Mouse (Mus musculus) frontal cortex, postnatal 14 days (tissue): ENCODE measurements around the gene Apba2.

Source experiments
- DNase-seq, 2 experiments: peaks; one replicate each; pipeline ENCODE4 v3.0.0; 2022; ENCODE audit warnings: low spot score in 2 of 2

Apba2 gene

DNA sequence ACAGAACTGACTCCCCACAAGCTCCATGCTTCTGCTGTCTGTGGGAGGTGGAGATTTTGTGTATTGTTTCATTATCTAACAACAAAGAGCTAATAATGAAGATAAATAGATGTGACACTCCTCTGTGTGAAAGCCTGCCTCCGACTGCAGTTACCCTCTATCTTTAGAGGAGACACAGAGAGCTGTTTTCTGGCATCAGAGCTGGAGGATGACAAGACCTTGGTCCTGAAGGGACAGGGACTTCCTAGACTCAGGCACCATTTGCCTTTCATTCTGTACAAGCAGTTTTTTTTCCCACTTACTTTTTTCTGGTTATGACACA, 20.9 kb downstream of the Apba2 start:
- DNase-seq = no peak

DNA sequence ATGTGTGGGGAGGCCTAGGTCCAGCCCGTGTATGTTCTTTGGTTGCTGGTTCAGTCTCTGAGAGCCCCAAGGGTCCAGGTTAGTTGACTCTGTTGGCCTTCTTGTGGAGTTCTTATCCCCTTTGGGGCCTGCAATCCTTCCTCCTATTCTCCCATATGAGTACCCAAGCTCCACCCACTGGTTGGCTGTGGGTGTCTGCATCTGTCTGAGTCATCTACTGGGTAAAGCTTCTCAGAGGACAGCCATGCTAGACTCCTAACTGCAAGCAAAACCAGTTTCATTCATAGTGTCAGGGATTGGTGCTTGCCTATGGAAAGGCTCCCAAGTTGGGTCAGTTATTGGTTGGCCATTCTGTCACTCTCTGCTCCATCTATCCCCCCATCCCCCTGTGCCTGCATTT, 29.8 kb downstream of the Apba2 start:
- DNase-seq = no peak

GRCm38 (mm10) chr7:64533374-64533773, 31.9 kb downstream of the Apba2 start:
- no peak for DNase-seq

GRCm38 (mm10) chr7:64535269-64535668, 33.8 kb downstream of the Apba2 start:
- DNase-seq = no peak

DNA sequence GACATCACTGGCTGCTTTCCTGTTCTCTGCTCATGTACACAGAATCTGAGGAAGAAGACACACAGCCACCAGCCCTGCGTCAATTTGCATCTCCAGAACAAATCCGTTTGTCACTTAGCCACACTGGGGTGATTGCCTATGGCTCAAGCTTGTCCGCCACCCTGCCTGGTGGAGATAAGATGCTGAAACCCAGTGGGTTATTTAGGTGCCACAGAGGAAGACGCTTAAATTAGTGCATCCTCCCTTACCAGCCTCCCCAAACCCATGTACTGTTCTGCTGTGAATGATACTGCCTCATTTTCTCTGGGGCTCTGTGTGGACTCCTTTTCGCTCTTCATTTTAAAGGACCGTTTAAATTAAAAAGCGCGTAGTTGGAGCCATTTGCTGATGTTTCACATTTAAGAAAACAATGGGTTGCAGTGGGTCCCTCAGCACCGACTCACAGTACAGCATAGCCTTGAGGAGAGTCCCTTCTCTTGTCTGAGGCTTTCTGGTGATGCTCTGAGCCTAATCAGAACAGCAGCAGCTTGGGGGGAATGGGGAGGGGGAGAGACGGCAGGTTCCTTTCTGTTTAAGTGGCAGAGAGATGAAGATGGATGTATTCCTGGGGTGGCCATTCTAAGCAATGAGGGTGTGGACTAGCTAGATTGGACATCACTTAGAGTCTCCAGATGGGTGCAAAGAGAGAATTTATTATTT, 38.1 kb downstream of the Apba2 start:
- DNase-seq = no peak

DNA sequence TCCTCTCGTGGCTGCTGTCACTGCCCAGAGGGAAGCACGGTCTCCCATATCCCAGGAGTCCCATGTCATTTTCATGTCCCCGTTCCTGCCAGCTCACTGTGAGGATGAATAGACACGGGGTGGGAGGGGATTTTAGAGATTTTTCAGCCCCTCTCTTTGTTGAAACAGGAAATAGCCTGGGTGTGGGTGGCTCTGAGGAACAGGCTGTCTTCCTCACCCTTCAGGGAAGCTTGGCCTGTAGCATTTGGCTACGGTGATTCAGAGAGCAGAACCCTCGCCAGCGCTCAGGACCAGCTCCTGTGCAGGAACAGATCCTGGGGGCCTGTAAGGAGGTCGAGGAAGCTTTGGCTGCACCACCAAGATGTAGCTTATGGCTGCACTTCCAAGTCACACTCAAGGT, 45.3 kb downstream of the Apba2 start:
- DNase-seq = no peak

- DNase-seq = no peak
Measured at GRCm38 (mm10) chr7:64550856-64551255, 49.4 kb downstream of the Apba2 start.

GRCm38 (mm10) chr7:64552523-64553190, 51.2 kb downstream of the Apba2 start:
- DNase-seq = no peak

- no peak for DNase-seq
Measured at GRCm38 (mm10) chr7:64561711-64562498, 60.4 kb downstream of the Apba2 start.

DNA sequence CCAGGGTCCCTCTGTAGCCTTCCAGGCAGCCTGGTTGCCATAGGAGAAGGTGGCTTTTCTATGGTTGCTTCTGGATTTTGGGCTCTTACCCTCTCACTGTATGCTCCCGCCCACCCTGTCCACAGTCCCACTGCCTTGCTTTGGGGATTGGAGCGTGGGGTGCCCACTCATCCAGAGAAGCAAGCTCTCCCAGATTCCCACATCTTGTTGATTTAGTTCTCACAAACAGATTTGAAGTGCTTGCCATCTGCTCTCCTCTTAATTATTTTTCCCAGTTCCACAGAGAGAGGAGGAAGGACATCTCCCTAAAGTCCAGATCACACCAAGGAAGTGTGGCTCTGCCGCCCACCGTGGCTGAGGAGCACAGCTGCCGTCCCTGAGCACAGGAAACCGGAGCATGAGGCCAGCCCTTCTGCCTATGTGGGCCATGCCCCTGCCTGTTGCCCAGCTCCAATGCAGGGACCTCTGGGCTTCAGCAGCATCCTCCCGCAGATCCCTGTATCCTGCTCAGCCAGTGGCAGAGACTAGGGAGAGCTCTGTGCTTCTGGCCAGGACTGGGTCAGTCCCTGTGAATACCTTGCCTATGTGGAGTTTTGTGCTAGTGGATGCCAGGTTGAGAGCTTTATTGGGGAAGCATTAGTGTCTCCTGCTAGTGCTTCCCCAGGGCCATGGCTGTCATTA, 63.5 kb downstream of the Apba2 start:
- DNase-seq = no peak

DNA sequence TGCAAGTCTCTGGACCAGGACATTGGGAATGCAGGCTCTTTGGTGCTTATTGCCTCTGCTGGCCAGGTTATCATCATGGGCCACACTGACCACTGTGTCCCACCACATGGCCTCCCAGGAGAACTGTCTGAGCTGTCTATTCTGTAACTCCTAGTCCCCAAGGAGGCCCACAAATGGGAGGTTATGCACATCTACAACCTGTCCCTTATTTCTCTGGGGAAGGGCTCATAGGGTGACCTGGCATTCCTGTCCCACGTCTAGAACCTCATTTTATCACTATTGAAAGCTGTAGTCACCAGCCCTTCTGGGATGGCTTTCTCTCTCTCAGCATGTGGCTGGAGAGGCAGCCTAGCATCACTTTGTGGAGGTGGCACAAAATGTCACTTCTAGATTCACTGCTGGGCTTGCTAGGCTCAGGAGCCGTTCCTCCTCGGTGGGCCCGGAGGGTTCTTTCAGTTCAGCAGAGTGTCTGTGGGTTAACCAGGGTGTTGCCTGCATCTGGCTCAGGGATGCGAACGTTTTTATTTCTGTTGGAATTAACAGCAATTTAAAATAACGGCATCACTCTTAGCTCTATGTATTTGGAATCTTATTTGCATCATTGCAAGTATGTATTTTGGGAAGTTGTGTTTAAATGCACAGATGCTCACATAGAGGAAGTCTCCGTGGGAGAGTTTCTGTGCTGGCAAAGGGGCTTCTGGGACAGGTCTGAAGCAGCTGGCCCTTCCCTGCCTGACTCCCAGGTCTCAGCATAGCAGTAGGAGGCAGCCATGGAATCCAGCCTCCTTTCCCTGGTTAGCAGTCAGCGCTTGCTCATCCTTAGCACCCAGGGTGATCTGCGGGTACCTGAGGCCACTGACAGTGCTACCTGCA, 65.1 kb downstream of the Apba2 start:
- no peak for DNase-seq

GRCm38 (mm10) chr7:64568722-64569121, 67.2 kb downstream of the Apba2 start:
- no peak for DNase-seq

DNA sequence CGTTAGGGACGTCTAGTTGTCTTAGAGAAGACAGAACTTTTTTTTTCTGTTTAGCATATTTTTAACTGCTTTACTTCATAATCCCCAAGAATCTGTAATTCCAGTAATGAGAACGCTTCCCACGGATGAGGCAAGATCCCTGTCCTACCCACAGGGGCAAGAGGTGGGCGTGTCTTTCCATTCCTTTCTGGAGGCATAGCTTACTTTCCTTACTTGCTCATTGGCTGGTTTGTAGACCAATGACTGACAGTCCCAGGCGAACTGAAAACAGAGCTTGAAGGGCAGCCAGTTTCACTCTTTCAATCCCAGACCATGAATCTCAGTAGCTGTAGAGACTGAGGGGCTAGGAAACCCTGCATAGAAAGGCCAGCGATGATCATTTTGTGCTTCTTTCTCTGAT, 68.2 kb downstream of the Apba2 start:
- no peak for DNase-seq

- no peak for DNase-seq
Measured at GRCm38 (mm10) chr7:64570914-64571313, 69.4 kb downstream of the Apba2 start.

- DNase-seq = no peak
Measured at GRCm38 (mm10) chr7:64574144-64574543, 72.6 kb downstream of the Apba2 start.

GRCm38 (mm10) chr7:64576519-64576951, 75.0 kb downstream of the Apba2 start:
- no peak for DNase-seq

DNA sequence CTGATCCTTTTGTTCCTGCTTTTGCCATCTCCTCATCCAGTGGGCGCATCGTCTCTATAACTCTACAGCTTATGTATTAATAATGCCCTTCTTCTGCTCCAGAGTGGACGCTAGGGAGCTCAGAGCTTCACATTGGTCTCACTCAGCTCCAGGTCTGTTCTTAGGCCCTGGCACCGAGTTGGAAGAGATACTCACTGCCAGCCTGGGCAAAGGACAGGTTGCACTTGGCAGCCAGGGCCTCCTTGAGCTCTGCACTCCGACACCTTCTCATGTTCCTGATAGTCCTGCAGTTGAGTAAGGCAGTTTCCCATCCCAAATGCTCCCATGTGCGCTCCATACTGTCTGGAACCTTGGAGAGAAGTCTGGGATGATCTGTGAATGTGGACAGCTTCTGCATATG, 76.7 kb downstream of the Apba2 start:
- no peak for DNase-seq

GRCm38 (mm10) chr7:64579887-64580286, 78.4 kb downstream of the Apba2 start:
- no peak for DNase-seq

- no peak for DNase-seq
Measured at GRCm38 (mm10) chr7:64580293-64580692, 78.8 kb downstream of the Apba2 start.

- no peak for DNase-seq
Measured at GRCm38 (mm10) chr7:64582358-64582757, 80.9 kb downstream of the Apba2 start.

DNA sequence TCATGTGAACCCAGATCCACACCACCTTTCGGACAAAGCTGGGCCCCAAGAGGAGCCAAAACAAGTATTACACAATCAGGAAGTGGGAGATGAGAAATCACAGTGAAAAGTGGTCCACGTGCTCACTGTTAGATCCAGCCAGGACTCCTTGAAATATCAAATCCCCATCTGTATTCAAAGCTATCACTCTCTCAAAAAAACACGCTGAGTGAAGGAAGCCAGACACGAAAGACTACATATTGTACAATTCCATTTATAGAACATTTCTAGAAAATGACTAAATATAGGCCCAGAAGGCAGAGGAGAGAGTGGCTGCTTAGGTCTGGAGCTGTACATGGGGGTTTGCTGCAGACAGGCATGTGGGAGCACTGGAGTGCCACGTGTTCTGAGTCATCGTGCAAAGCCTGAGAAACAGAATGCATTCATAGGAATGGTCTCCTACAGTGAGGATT, 82.2 kb downstream of the Apba2 start:
- peak in 1 of 2 experiments; percentile 52 for DNase-seq
